Mouse (Mus musculus) spleen, adult 2 months (tissue): Measurements from ENCODE around the gene Gan. TPM values are rescaled to one million over a fixed set of nuclear protein-coding genes. Genes with fewer than 3 reads are reported as not detected.

Experiments used
- DNase-seq, 2 experiments: peaks; one replicate each; pipeline versions ENCODE4 v3.0.0 to v3.0.0-alpha.2; 2012 to 2021; ENCODE audit warnings: low spot score in 2 of 2, low read depth in 1 of 2
- H3K27ac ChIP-seq: fragments of 200-500 bp; 2 replicates; pipeline ENCODE4 v1.5.1; 2012; ENCODE audit warnings: low read length, inconsistent platforms; ENCODE audit not compliant: insufficient read depth
- H3K27me3 ChIP-seq: fragments of 200-500 bp; 2 replicates; pipeline ENCODE4 v1.6.1; 2012; ENCODE audit warnings: mild to moderate bottlenecking, moderate library complexity, low read length, inconsistent platforms; ENCODE audit not compliant: control insufficient read depth, insufficient read depth
- H3K36me3 ChIP-seq: fragments of 200-500 bp; 2 replicates; pipeline ENCODE4 v1.6.1; 2012; ENCODE audit warnings: mild to moderate bottlenecking, low read length, inconsistent platforms; ENCODE audit not compliant: control insufficient read depth, insufficient read depth
- H3K4me1 ChIP-seq: fragments of 200-500 bp; 2 replicates; pipeline ENCODE4 v1.6.1; 2011; ENCODE audit warnings: inconsistent platforms; ENCODE audit not compliant: control insufficient read depth, insufficient read depth, insufficient read length
- H3K4me3 ChIP-seq: fragments of 200-500 bp; 2 replicates; pipeline ENCODE4 v1.5.1; 2011; ENCODE audit warnings: mild to moderate bottlenecking, inconsistent platforms; ENCODE audit not compliant: insufficient read depth, insufficient read length; ENCODE audit errors: extremely low read depth
- CTCF ChIP-seq: fragments of 200-500 bp; IDR thresholded peaks from 2 replicates; pipeline ENCODE4 v1.5.1; 2011; ENCODE audit warnings: mild to moderate bottlenecking, inconsistent platforms; ENCODE audit not compliant: insufficient read depth, insufficient read length, insufficient replicate concordance; ENCODE audit errors: extremely low read depth
- POLR2A ChIP-seq: fragments of 200-500 bp; IDR thresholded peaks from 2 replicates; pipeline ENCODE4 v1.6.1; 2011; ENCODE audit warnings: low read depth, low read length, inconsistent platforms
- WGBS: fragments of 180-500 bp; shearing (Covaris S2); methylation state at CpG from one replicate; pipeline ENCODE4 v1.1.7; 2018; 5-methylcytosine and 5-hydroxymethylcytosine counted together
- polyA plus RNA-seq: library from polyadenylated mRNA; depleted of rRNA; stranded (reverse); fragments of >200 nt; gene quantifications from 2 replicates; pipeline ENCODE4 v1.2.3, GENCODE M21; 2012; rRNA removed

The Gan gene
- 2.9 and 3.4 TPM in 2 replicates for polyA plus RNA-seq

DNA sequence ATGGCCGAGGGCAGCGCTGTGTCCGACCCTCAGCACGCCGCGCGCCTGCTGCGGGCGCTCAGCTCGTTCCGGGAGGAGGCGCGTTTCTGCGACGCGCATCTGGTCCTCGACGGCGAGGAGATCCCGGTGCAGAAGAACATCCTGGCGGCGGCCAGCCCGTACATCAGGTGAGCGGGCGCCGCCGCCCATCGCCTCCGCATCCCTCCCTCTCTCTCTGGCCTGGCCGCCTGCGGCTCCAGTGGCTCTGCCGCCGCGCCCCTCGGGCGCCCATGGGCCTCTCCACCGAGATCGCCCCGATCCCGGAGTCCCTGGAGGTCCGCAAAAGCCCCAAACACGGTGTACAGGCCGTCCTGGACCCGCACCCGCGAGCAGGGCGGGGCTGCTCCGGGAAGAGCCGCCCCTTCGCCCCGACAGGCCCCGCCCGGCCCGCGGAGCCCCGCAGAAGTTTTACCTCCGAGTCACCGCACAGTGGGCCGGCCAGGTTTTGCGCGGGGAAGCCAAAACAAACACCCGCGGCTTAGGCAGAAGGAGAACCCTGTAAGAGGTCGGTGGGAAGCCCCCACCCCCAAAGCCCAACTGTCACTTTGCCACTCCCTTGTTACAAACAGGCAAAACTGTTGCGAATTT is at the start of gene Gan:
TSS of gene Gan (plus strand) at position 1 of the 627 bp plus-strand sequence.
- DNase-seq: peak in 1 of 2 experiments; percentile 23
- Histone ChIP-seq H3K4me3 (peak within 1 kb of the TSS; percentile 90), H3K4me1 (peaks cover 7% of the 10 kb centered on the region), H3K36me3 (no peaks in the 10 kb centered on the region), H3K27me3 (no peaks in the 10 kb centered on the region), H3K27ac (peak within 1 kb of the TSS; percentile 65)
- TF ChIP-seq CTCF (no peak), POLR2A (no peak)
- 1% methylated on average over 50 of the region's 65 CpGs for WGBS

DNA sequence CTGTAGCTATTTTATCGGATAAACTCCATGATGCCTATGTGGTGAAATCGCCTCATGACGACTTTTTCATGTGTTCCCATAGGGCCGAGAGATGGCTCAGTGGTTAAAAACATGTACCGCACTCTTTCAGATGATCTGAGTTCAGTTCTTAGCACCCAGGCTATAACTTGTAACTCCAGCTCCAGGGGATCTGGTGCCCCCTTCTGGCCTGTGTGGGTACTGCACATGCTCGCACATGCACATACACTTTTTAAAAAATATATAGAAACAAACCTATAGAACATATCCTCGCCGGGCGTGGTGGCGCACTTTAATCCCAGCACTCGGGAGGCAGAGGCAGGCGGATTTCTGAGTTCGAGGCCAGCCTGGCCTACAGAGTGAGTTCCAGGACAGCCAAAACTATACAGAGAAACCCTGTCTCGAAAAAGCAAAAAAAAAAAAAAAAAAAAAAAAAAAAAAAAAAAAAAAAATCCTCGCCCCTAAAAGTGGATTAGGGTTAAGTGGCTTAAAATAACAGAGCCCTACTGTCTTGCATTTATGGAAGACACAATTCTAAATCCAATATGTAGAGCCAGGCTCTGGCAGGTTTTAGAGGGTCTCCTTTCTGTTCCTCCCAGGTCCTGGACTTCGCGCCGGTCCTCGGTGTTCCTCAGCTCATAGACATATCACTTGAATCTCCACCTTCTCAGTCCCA is 48.8 kb upstream of the Gan start:
- Histone ChIP-seq H3K27me3 (no peaks in the 10 kb centered on the region), H3K27ac (no peak overlapping the region), H3K36me3 (no peaks in the 10 kb centered on the region), H3K4me3 (no peak overlapping the region), H3K4me1 (no peaks in the 10 kb centered on the region)
- 94% methylated on average over 19 of the region's 19 CpGs for WGBS
- peak in 1 of 2 experiments; percentile 12 for DNase-seq
- TF ChIP-seq POLR2A (no peak), CTCF (peak; percentile 17; the same call in 1 of the 2 replicates)

DNA sequence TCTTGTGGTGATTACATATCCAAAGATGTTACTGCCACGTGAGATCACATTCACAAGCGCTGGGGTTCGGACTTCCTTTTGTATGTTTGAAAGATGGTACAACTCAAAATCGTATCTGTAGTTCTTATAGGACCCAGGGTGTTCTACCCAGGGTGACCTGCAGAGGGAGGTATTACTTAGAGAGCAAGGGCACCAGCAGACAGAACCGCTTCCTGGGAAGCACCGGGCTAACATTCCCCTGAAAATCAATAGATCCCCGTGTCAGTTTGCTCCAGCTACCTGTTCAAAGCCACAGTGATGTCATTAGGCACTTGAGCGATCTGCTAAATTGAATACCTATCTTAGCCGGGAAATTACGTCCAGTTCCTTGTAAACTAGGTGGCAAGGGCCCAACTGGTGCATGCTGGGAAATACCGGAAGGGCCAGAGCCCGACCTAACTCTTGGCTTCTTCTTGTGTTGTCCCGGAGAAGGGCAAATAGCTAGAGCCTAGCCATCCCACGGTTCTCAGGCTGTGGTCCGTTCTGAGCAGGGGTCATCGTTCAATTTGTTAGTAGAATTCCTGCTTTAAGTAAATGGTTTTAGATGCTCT is 48.0 kb upstream of the Gan start:
- H3K27ac ChIP-seq: no peak overlapping the region
- TF ChIP-seq CTCF (no peak), POLR2A (no peak)
- no peaks in the 10 kb centered on the region for H3K27me3 ChIP-seq
- peak in 1 of 2 experiments; percentile 40 for DNase-seq
- no peaks in the 10 kb centered on the region for H3K36me3 ChIP-seq
- H3K4me1 ChIP-seq: no peaks in the 10 kb centered on the region
- WGBS: 56% methylated on average over 16 of the region's 16 CpGs
- H3K4me3 ChIP-seq: no peak overlapping the region

DNA sequence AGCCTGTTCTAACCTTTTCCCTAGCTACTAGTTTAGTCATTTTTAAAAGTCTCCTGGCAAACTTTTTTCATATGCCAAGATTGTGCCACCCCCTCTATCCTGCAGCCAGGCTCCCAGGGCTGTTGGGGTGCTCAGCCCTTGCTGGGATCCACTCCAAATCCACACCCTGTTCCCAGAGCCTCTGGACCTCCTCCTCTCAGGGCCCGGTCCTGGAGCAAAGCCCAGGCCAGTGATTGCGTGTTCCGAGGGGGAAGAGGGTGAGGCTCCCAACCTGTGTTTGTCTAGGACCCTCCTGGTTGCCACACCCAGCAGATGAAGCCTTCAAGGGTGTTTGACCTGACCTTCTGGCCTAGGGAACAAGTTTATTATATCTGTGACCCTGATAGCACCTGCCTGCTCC is 46.3 kb upstream of the Gan start:
- H3K4me3 ChIP-seq: no peak overlapping the region
- H3K4me1 ChIP-seq: no peaks in the 10 kb centered on the region
- TF ChIP-seq CTCF (no peak), POLR2A (no peak)
- H3K36me3 ChIP-seq: no peaks in the 10 kb centered on the region
- H3K27me3 ChIP-seq: no peaks in the 10 kb centered on the region
- no peak overlapping the region for H3K27ac ChIP-seq
- no peak for DNase-seq
- WGBS: 85% methylated on average over 3 of the region's 3 CpGs

DNA sequence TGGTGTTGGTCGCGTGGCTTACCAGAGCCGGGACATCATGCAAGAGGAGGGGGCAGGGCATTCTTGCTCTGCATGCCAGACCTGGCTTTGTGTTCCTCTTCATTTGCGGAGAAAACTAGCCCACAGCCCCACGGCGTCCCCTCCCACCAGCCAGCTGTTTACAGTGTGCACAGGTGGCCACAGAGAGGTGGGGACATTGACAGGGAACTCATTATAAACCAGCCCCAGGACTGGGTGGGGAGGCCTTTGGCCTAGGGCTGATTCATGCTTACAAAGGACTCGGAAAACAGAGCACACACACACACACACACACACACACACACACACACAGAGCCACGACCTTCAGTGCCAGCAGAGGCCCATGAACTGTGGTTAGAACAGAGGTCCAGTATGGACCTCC is 45.7 kb upstream of the Gan start:
- no peaks in the 10 kb centered on the region for H3K27me3 ChIP-seq
- no peak overlapping the region for H3K4me3 ChIP-seq
- no peak overlapping the region for H3K27ac ChIP-seq
- H3K36me3 ChIP-seq: no peaks in the 10 kb centered on the region
- TF ChIP-seq POLR2A (no peak), CTCF (no peak)
- WGBS: 44% methylated on average over 8 of the region's 8 CpGs
- H3K4me1 ChIP-seq: no peaks in the 10 kb centered on the region
- no peak for DNase-seq

DNA sequence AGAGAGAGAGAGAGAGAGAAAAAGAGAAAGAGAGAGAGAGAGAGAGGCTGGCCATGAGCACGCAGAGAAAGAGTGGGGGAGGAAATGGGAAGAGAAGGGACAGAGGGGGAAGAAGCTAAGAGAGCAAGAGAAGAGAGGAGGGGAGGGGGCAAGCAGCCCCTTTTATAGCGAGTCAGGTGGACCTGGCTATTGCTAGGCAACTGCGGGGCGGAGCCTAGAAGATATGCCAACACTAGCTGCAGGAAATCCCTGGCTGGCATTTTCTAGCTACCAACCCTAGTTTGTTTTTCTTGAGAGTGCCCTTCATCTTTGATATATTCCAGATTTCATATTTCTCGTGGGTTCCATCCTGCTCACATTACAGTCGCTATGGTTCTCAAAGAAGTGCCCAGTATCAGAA is 42.8 kb upstream of the Gan start:
- no peaks in the 10 kb centered on the region for H3K36me3 ChIP-seq
- no peaks in the 10 kb centered on the region for H3K27me3 ChIP-seq
- WGBS: 59% methylated on average over 6 of the region's 6 CpGs
- TF ChIP-seq CTCF (no peak), POLR2A (no peak)
- no peak overlapping the region for H3K4me3 ChIP-seq
- DNase-seq: no peak
- no peaks in the 10 kb centered on the region for H3K4me1 ChIP-seq
- H3K27ac ChIP-seq: no peak overlapping the region
